25 mouse cellular contexts compared by ENCODE assay signal in the genomic region with DNA sequence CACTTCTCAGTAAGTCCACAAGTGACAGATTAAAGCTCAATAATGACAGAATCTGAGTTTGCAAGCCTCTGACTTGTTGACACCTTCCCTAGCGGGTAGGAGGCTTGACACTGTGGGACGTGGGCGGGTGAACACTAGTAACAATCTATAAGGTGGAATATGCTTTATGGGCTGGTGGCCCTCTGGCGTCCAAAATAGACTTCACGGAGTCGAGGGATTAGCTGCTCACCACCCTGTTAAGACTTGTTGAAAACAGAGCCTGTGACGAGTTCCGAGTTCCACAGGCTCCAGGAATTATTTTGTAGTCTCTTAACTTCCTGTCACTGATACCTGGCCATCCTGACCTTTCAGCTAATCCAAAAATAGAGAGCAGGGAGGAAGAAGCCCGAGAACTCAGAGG.
A peak's percentile ranks its signal among the peaks of the same experiment; 100 is the strongest.
DNase-seq lines count a peak whose midpoint lies in the region; ATAC-seq and TF ChIP-seq lines count a peak whose summit lies in the region.
"Had no signal": no experiment of that assay in that cellular context is flagged by ENCODE, and none has a peak within 500 bp of the region (broad histone marks: within the 10 kb centered on the region; RNA-seq: fewer than 3 reads in every experiment).

No protein-coding gene starts in this region.

- H3K4me1 ChIP-seq in heart, embryonic 12.5 days (replicated peaks), result peaks cover 56% of the 10 kb centered on the region
- H3K4me1 ChIP-seq in midbrain, postnatal 0 days (ENCODE audit: insufficient read depth, low read length), result no peaks in the 10 kb centered on the region
- H3K4me1 ChIP-seq in midbrain, embryonic 15.5 days, result peaks cover 12% of the 10 kb centered on the region

- H3K36me3 ChIP-seq in heart, embryonic 12.5 days, result no peaks in the 10 kb centered on the region
- no peaks in the 10 kb centered on the region for H3K36me3 ChIP-seq in midbrain, postnatal 0 days (ENCODE audit: insufficient read depth, low read length)
- no peaks in the 10 kb centered on the region for H3K36me3 ChIP-seq in midbrain, embryonic 15.5 days (replicated peaks)
- H3K36me3 ChIP-seq: embryonic facial prominence, embryonic 12.5 days; hindbrain, embryonic 15.5 days; limb, embryonic 12.5 days; liver, embryonic 12.5 days had no signal

- 25% methylated on average over 9 of the region's 9 CpGs for WGBS in heart, embryonic 12.5 days
- 59% methylated on average over 9 of the region's 9 CpGs for WGBS in midbrain, postnatal 0 days
- WGBS in midbrain, embryonic 15.5 days, result 60% methylated on average over 9 of the region's 9 CpGs

- intact Hi-C loops in gastrocnemius, adult 2 months (cut with DNase I), result no loop called here

- H3K27ac ChIP-seq in gastrocnemius, adult 2 months, result no peak overlapping the region
- H3K27ac ChIP-seq in heart, embryonic 12.5 days (ENCODE audit: poor library complexity, severe bottlenecking), result no peak overlapping the region
- no peak overlapping the region for H3K27ac ChIP-seq in midbrain, postnatal 0 days (ENCODE audit: low read depth, low read length)
- H3K27ac ChIP-seq in midbrain, embryonic 15.5 days, result no peak overlapping the region
- H3K27ac ChIP-seq: embryonic facial prominence, embryonic 12.5 days; hindbrain, embryonic 15.5 days; limb, embryonic 12.5 days; liver, embryonic 12.5 days had no signal

- no peak for ATAC-seq in heart, embryonic 12.5 days (ENCODE audit: insufficient number of reproducible peaks, low FRiP score)
- no peak for ATAC-seq in midbrain, postnatal 0 days (ENCODE audit: low FRiP score)
- no peak for ATAC-seq in midbrain, embryonic 15.5 days (replicated peaks)
- ATAC-seq: activated CD4-positive, CD25-positive, alpha-beta regulatory T cell, adult 4 months; CD4-positive, CD25-positive, alpha-beta regulatory T cell, adult 4 months; forebrain, embryonic 14.5 days; liver, embryonic 12.5 days; midbrain, embryonic 16.5 days had no signal

- no peaks in the 10 kb centered on the region for H3K9me3 ChIP-seq in heart, embryonic 12.5 days (replicated peaks)
- no peaks in the 10 kb centered on the region for H3K9me3 ChIP-seq in midbrain, postnatal 0 days (ENCODE audit: low read length)
- H3K9me3 ChIP-seq in midbrain, embryonic 15.5 days, result no peaks in the 10 kb centered on the region
- H3K9me3 ChIP-seq: embryonic facial prominence, embryonic 12.5 days; hindbrain, embryonic 15.5 days; limb, embryonic 12.5 days; liver, embryonic 12.5 days had no signal

- H3K4me3 ChIP-seq in gastrocnemius, adult 2 months, result no peak overlapping the region
- no peak overlapping the region for H3K4me3 ChIP-seq in heart, embryonic 12.5 days
- no peak overlapping the region for H3K4me3 ChIP-seq in midbrain, postnatal 0 days (ENCODE audit: low read depth, low read length)
- no peak overlapping the region for H3K4me3 ChIP-seq in midbrain, embryonic 15.5 days
- H3K4me3 ChIP-seq: embryonic facial prominence, embryonic 12.5 days; hindbrain, embryonic 15.5 days; limb, embryonic 12.5 days; liver, embryonic 12.5 days had no signal

- H3K4me2 ChIP-seq in heart, embryonic 12.5 days, result no peak overlapping the region
- H3K4me2 ChIP-seq in midbrain, postnatal 0 days (ENCODE audit: low read depth, low read length, poor library complexity, severe bottlenecking), result no peak overlapping the region
- no peak overlapping the region for H3K4me2 ChIP-seq in midbrain, embryonic 15.5 days
- H3K4me2 ChIP-seq: embryonic facial prominence, embryonic 12.5 days; hindbrain, embryonic 15.5 days; limb, embryonic 12.5 days; liver, embryonic 12.5 days had no signal

- TF ChIP-seq CTCF in gastrocnemius, adult 2 months (IDR thresholded peaks at IDR 0.05), result peak; percentile 19; the same call in 1 of the 2 replicates
- peak; percentile 40 for TF ChIP-seq CTCF in midbrain, postnatal 0 days (IDR thresholded peaks at IDR 0.05)

- no peak for DNase-seq in gastrocnemius, adult 2 months
- DNase-seq in gastrocnemius, postnatal 25 days, result no peak
- peak; percentile 27 for DNase-seq in heart, postnatal 4 days
- DNase-seq in kidney, postnatal 4 days, result peak; percentile 30 to 41
- DNase-seq in kidney, postnatal 36 days, result no peak
- no peak for DNase-seq in midbrain, postnatal 0 days (ENCODE audit: low spot score)
- DNase-seq: adrenal gland, postnatal 10 days; cerebellum, adult 9-11 months; gastrocnemius, postnatal 36 days; kidney, adult 18-20 months; layer of hippocampus, adult 9-11 months; lung, adult 2 months; right cerebral cortex, postnatal 25 days; thymus, adult 18-20 months; thymus, postnatal 4 days had no signal

- H3K9ac ChIP-seq in heart, embryonic 12.5 days, result no peak overlapping the region
- H3K9ac ChIP-seq in midbrain, postnatal 0 days (replicated peaks; ENCODE audit: low read length, poor library complexity, severe bottlenecking), result no peak overlapping the region
- no peak overlapping the region for H3K9ac ChIP-seq in midbrain, embryonic 15.5 days
- H3K9ac ChIP-seq: embryonic facial prominence, embryonic 12.5 days; hindbrain, embryonic 15.5 days; limb, embryonic 12.5 days; liver, embryonic 12.5 days had no signal

- no peaks in the 10 kb centered on the region for H3K27me3 ChIP-seq in heart, embryonic 12.5 days (replicated peaks)
- H3K27me3 ChIP-seq in midbrain, postnatal 0 days (ENCODE audit: insufficient read depth, low read length), result no peaks in the 10 kb centered on the region; the same call in 1 of the 2 replicates
- H3K27me3 ChIP-seq in midbrain, embryonic 15.5 days (replicated peaks), result peaks cover 8% of the 10 kb centered on the region; the same call in 1 of the 2 replicates
- H3K27me3 ChIP-seq: embryonic facial prominence, embryonic 12.5 days; hindbrain, embryonic 15.5 days; limb, embryonic 12.5 days; liver, embryonic 12.5 days had no signal

Comparison
In these comparisons a context has a peak if more than half of its experiments do, and no peak if none do; other contexts are left out.
1. DNase-seq: peak in heart, postnatal 4 days (single experiment) and kidney, postnatal 4 days (2 of 2); none in gastrocnemius, adult 2 months (single experiment), gastrocnemius, postnatal 25 days (single experiment), kidney, postnatal 36 days (0 of 2) and midbrain, postnatal 0 days (single experiment).